Mouse (Mus musculus): ENCODE measurements around the gene Snrk.

The Snrk gene

GRCm38 (mm10) chr9:122188724-122189123, 71.7 kb downstream of the Snrk start:
- ChIA-PET POLR2A (no interaction called here), CTCF (interaction anchor here in 3 of 4 experiments (0.7 to 1.6 kb wide), 5 partner anchors 9 to 121 kb away, joined by 3 to 6 read pairs (median 3); no protein-coding TSS in a partner anchor)

GRCm38 (mm10) chr9:122193361-122193760, 76.3 kb downstream of the Snrk start:
- CTCF ChIA-PET = interaction anchor here in 1 of 4 experiments (0.5 kb wide), 1 partner anchor 70 kb away, joined by 4 read pairs; no protein-coding TSS in a partner anchor
- POLR2A ChIA-PET = interaction anchor here in 1 of 4 experiments (0.6 kb wide), 1 partner anchor 379 kb away, joined by 5 read pairs; no protein-coding TSS in a partner anchor

GRCm38 (mm10) chr9:122193823-122194222, 76.8 kb downstream of the Snrk start:
- ChIA-PET CTCF (interaction anchor here in 1 of 4 experiments (0.5 kb wide), 1 partner anchor 69 kb away, joined by 4 read pairs; no protein-coding TSS in a partner anchor), POLR2A (interaction anchor here in 1 of 4 experiments (0.6 kb wide), 1 partner anchor 378 kb away, joined by 5 read pairs; no protein-coding TSS in a partner anchor)

GRCm38 (mm10) chr9:122195042-122195682, 78.1 kb downstream of the Snrk start:
- ChIA-PET CTCF (no interaction called here), POLR2A (no interaction called here)

DNA sequence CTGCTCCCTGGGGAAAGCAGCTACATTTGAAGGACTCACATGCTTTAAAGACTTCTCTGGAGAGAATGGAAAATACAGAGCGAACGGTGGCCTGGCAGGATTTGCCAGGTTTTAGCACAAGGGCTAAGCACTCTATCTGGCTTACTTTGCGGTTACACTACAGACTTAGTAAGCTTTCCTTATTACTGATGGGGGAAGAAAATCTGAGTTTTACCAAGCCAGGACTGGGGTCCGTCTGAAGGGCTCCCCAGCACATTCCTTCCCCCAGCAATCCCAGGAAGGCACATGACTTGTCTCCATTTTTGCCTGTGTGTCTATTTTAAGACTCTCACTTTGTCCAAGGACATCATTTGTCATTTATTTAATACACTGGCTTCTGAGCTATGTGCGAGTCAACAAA, 80.0 kb downstream of the Snrk start:
- ChIA-PET CTCF (interaction anchor here in 1 of 4 experiments (0.6 kb wide), 1 partner anchor 350 kb away, joined by 13 read pairs; no protein-coding TSS in a partner anchor), POLR2A (no interaction called here)

- ChIA-PET CTCF (interaction anchor here (0.5 to 3.1 kb wide), 21 partner anchors 10 to 636 kb away, joined by 3 to 11 read pairs (median 4); no protein-coding TSS in a partner anchor), POLR2A (interaction anchor here in 2 of 4 experiments (0.6 to 1.2 kb wide), 3 partner anchors 14 to 441 kb away, joined by 3 to 4 read pairs (median 3); no protein-coding TSS in a partner anchor)
Observed at GRCm38 (mm10) chr9:122198621-122199020, 81.6 kb downstream of the Snrk start.

DNA sequence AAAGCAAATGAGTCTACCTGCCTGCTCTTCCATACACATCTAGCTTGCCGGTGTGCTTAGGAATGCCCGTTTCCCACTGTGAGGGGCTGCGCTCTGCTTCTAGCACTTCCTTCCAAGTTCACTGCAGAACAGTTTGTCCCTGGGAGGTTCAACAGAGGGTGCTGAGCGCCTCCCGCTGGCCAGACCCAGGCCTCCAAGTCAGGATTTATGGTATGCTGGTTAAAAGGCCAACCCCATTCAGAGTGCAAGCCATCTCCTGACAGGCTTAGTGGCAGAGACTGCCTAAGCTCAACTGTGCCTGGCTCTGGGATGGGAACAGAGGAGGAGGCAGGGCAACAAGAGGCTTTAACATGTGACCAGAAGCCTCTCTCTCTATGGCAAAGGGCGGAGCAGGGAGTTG, 82.2 kb downstream of the Snrk start:
- CTCF ChIA-PET = interaction anchor here in 3 of 4 experiments (0.5 to 3.1 kb wide), 23 partner anchors 10 to 635 kb away, joined by 3 to 11 read pairs (median 4); partner anchors contain the start of gene Snrk (in 1 of the 3)

DNA sequence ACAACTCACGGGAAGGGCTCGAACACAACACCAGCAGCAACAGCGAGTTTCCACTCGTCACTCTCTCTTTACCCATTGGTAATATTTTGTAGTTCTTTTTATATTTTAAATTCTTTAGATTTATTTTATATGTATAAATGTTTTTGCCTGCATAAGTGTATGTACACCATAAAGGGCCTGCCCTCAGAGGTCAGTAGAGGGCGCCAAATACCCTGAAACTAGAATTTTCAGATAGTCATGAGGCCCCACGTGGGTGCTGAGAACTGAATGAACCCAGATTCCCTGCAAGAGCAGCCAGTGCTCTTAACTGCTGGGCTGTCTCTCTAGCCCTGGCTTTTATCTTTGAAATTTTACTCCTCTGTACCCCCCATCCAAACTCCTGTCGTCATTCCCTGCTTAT, 87.4 kb downstream of the Snrk start:
- ChIA-PET CTCF (interaction anchor here in 2 of 4 experiments (0.6 to 2.0 kb wide), 4 partner anchors 25 to 140 kb away, joined by 3 to 7 read pairs (median 4); no protein-coding TSS in a partner anchor), POLR2A (no interaction called here)

More for the DNA sequence above, 82.2 kb downstream of the Snrk start:
- POLR2A ChIA-PET = interaction anchor here in 1 of 4 experiments (1.2 kb wide), 1 partner anchor 35 kb away, joined by 4 read pairs; no protein-coding TSS in a partner anchor

- ChIA-PET CTCF (interaction anchor here in 3 of 4 experiments (0.7 to 2.0 kb wide), 4 partner anchors 22 to 57 kb away, joined by 3 to 7 read pairs (median 4); no protein-coding TSS in a partner anchor), POLR2A (interaction anchor here in 1 of 4 experiments (0.6 kb wide), 1 partner anchor 445 kb away, joined by 3 read pairs; no protein-coding TSS in a partner anchor)
Observed at GRCm38 (mm10) chr9:122205543-122206200, 88.6 kb downstream of the Snrk start.

GRCm38 (mm10) chr9:122208311-122208710, 91.2 kb downstream of the Snrk start:
- ChIA-PET CTCF (no interaction called here), POLR2A (no interaction called here)

- ChIA-PET CTCF (interaction anchor here in 1 of 4 experiments (1.9 kb wide), 1 partner anchor 10 kb away, joined by 5 read pairs; no protein-coding TSS in a partner anchor), POLR2A (interaction anchor here in 1 of 4 experiments (0.6 kb wide), 1 partner anchor 378 kb away, joined by 8 read pairs; no protein-coding TSS in a partner anchor)
Observed at GRCm38 (mm10) chr9:122215118-122215517, 98.1 kb downstream of the Snrk start.

DNA sequence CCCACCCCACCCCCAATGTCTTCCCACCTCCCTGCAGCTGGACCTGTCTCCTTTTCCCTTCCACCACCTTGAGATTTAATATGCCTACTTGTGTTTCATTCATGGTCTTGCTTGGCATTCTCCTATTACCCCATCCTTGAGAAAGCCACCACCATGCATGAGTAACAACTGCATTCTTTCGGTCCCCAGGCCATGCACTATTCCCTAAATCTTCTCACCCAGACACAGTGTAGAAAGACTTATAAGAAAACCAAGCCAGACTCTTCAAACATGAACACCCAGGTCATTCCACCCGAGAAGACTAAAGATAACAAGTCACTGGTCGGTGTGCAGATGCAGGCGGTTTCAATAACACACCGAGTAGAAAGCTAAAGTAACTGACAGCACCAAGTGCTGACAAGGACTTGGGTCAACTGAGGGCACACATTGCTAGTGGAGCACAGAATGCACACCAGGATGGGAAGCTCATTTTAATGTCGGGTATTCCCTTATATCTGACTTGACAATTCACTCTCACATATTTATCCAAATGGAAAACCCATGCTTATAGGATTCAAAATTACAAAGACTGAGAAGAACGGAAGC, 100.0 kb downstream of the Snrk start:
- ChIA-PET CTCF (no interaction called here), POLR2A (no interaction called here)

Data from embryonic stem cell, embryonic (primary cell).